Comparison of ENCODE assay signal across 17 mouse cellular contexts in genomic region chr4:94572677-94573076, GRCm38 (mm10). TPM values are rescaled to one million over a fixed set of nuclear protein-coding genes. Genes with fewer than 3 reads are reported as not detected.
"Had no signal": no experiment of that assay in that cellular context is flagged by ENCODE, and none has a peak within 500 bp of the region (broad histone marks: within the 10 kb centered on the region; RNA-seq: fewer than 3 reads in every experiment).

No protein-coding gene starts in this region.

- H3K4me3 ChIP-seq: lung, embryonic 15.5 days; megakaryocyte, embryonic 14.5 days; midbrain, embryonic 13.5 days; midbrain, embryonic 15.5 days; neural tube, embryonic 12.5 days; stomach, embryonic 15.5 days had no signal

- H3K9me3 ChIP-seq: lung, embryonic 15.5 days; megakaryocyte, embryonic 14.5 days; midbrain, embryonic 13.5 days; midbrain, embryonic 15.5 days; neural tube, embryonic 12.5 days; stomach, embryonic 15.5 days had no signal

- H3K4me2 ChIP-seq: lung, embryonic 15.5 days; midbrain, embryonic 11.5 days; midbrain, embryonic 13.5 days; midbrain, embryonic 15.5 days; neural tube, embryonic 12.5 days; stomach, embryonic 15.5 days had no signal

- H3K27ac ChIP-seq: lung, embryonic 15.5 days; macrophage; midbrain, embryonic 13.5 days; midbrain, embryonic 15.5 days; neural tube, embryonic 12.5 days; stomach, embryonic 15.5 days; stomach, postnatal 0 days had no signal

- ATAC-seq: lung, postnatal 0 days; midbrain, embryonic 13.5 days; midbrain, embryonic 15.5 days had no signal

- DNase-seq: lung, adult 2 months; lung, postnatal 14 days; lung, postnatal 36 days; right cerebral cortex, postnatal 14 days; thymus, postnatal 14 days; thymus, postnatal 36 days had no signal

- H3K27me3 ChIP-seq: lung, embryonic 15.5 days; megakaryocyte, embryonic 14.5 days; midbrain, embryonic 13.5 days; midbrain, embryonic 15.5 days; neural tube, embryonic 12.5 days; stomach, embryonic 15.5 days had no signal

- H3K4me1 ChIP-seq: lung, embryonic 15.5 days; midbrain, embryonic 13.5 days; midbrain, embryonic 15.5 days; neural tube, embryonic 12.5 days; stomach, embryonic 15.5 days had no signal

- H3K9ac ChIP-seq: lung, embryonic 15.5 days; midbrain, embryonic 13.5 days; midbrain, embryonic 15.5 days; neural tube, embryonic 12.5 days; stomach, embryonic 15.5 days had no signal

RNA-seq across cellular contexts. Expression of gene Gm10306, which starts 16.3 kb away (rescaled TPM):
- polyA plus RNA-seq: lung, adult 2 months; lung, embryonic 15.5 days; macrophage; midbrain, embryonic 11.5 days; midbrain, embryonic 13.5 days; neural tube, embryonic 12.5 days; spleen, adult 2 months; stomach, embryonic 15.5 days had no signal
